Mouse (Mus musculus) testis, adult 2 months (tissue): ENCODE data around the gene Olfr790. TPM values are rescaled to one million over a fixed set of nuclear protein-coding genes. Genes with fewer than 3 reads are reported as not detected.

Source experiments
- H3K27ac ChIP-seq: fragments of 200-500 bp; 2 replicates; pipeline ENCODE4 v1.5.1; 2012; ENCODE audit warnings: low read depth, low read length; ENCODE audit not compliant: control insufficient read depth, insufficient read depth
- H3K27me3 ChIP-seq: fragments of 200-500 bp; 2 replicates; pipeline ENCODE4 v1.6.1; 2012; ENCODE audit warnings: mild to moderate bottlenecking, low read length, moderate library complexity; ENCODE audit not compliant: control insufficient read depth, insufficient read depth
- H3K36me3 ChIP-seq: fragments of 200-500 bp; 2 replicates; pipeline ENCODE4 v1.6.1; 2012; ENCODE audit warnings: mild to moderate bottlenecking, low read length; ENCODE audit not compliant: control insufficient read depth, insufficient read depth
- H3K4me1 ChIP-seq: fragments of 200-500 bp; 2 replicates; pipeline ENCODE4 v1.6.1; 2012; ENCODE audit warnings: low read length; ENCODE audit not compliant: control insufficient read depth, insufficient read depth
- H3K4me3 ChIP-seq: fragments of 200-500 bp; 2 replicates; pipeline ENCODE4 v1.5.1; 2012; ENCODE audit warnings: low read depth, mild to moderate bottlenecking, low read length, moderate library complexity, mixed read lengths; ENCODE audit not compliant: control insufficient read depth
- CTCF ChIP-seq: fragments of 200-500 bp; IDR thresholded peaks from 2 replicates; pipeline ENCODE4 v1.5.1; 2012; ENCODE audit warnings: low read depth, mild to moderate bottlenecking, inconsistent platforms, low read length, moderate library complexity; ENCODE audit not compliant: control insufficient read depth, insufficient read depth, insufficient replicate concordance
- POLR2A ChIP-seq: fragments of 200-500 bp; IDR thresholded peaks from 2 replicates; pipeline ENCODE4 v1.6.1; 2012; ENCODE audit warnings: low read depth, mild to moderate bottlenecking, inconsistent platforms, low read length, moderate library complexity; ENCODE audit not compliant: control insufficient read depth
- polyA plus RNA-seq: library from polyadenylated mRNA; depleted of rRNA; stranded (reverse); fragments of >200 nt; gene quantifications from 2 replicates; pipeline ENCODE4 v1.2.3, GENCODE M21; 2012; rRNA removed

Olfr790 gene
- polyA plus RNA-seq, 1 experiment: not detected

GRCm38 (mm10) chr10:129521492-129521891, 23.2 kb downstream of the Olfr790 start, which contains the start of gene Olfr791:
Olfr791 (plus strand) TSS chr10:129521792.
- TF ChIP-seq POLR2A (no peak), CTCF (no peak)

GRCm38 (mm10) chr10:129538862-129539261, 40.6 kb downstream of the Olfr790 start, which contains the start of gene Olfr792:
Olfr792 (plus strand) TSS chr10:129539162.
- H3K27me3 ChIP-seq: no peaks in the 10 kb centered on the region
- no peak within 1 kb of the TSS for H3K27ac ChIP-seq
- H3K4me1 ChIP-seq: no peaks in the 10 kb centered on the region
- TF ChIP-seq CTCF (no peak), POLR2A (no peak)
- H3K4me3 ChIP-seq: no peak within 1 kb of the TSS
- no peaks in the 10 kb centered on the region for H3K36me3 ChIP-seq

More at GRCm38 (mm10) chr10:129521492-129521891, 23.2 kb downstream of the Olfr790 start, which contains the start of gene Olfr791:
- Histone ChIP-seq H3K27me3 (no peaks in the 10 kb centered on the region), H3K4me1 (no peaks in the 10 kb centered on the region), H3K4me3 (no peak within 1 kb of the TSS), H3K27ac (no peak within 1 kb of the TSS), H3K36me3 (no peaks in the 10 kb centered on the region)

DNA sequence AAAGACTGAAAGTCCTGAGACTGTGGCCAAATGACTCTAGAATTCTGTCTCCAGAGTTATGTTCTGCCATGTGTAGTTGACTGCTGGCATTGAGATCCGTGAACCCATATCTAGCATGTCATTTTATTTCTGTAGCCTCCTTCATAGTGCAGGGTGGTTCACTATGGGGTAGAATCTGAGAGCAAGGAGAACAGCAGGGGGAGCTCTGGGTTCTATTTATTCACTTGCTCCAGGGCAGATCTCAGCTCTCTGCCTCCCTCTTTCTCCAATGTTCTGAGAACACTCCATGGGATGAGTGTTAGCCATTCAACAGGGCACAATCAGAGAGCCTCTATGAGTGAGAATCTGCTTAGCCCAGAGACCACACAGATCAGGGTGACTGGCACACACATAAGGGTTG, 51.1 kb downstream of the Olfr790 start:
- no peaks in the 10 kb centered on the region for H3K4me1 ChIP-seq
- TF ChIP-seq POLR2A (no peak), CTCF (no peak)
- H3K36me3 ChIP-seq: no peaks in the 10 kb centered on the region
- no peaks in the 10 kb centered on the region for H3K27me3 ChIP-seq
- H3K27ac ChIP-seq: no peak overlapping the region
- no peak overlapping the region for H3K4me3 ChIP-seq

Other genes starting within 250 kb of the Olfr790 start
- gene Olfr776, start 239.4 kb upstream of the Olfr790 start, polyA plus RNA-seq: not detected in 2 replicates
- gene Olfr777, start 227.0 kb upstream of the Olfr790 start, polyA plus RNA-seq: not detected in 2 replicates
- gene Olfr780, start 180.4 kb upstream of the Olfr790 start, polyA plus RNA-seq: not detected in 2 replicates
- not detected in 2 replicates for gene Olfr781, start 169.6 kb upstream of the Olfr790 start, polyA plus RNA-seq
- not detected in 2 replicates for gene Olfr782, start 149.6 kb upstream of the Olfr790 start, polyA plus RNA-seq
- gene Olfr784, start 114.4 kb upstream of the Olfr790 start, polyA plus RNA-seq: 0.07 TPM in 2 replicates
- gene Olfr785, start 93.1 kb upstream of the Olfr790 start, polyA plus RNA-seq: not detected in 2 replicates
- gene Olfr786, start 71.2 kb upstream of the Olfr790 start, polyA plus RNA-seq: not detected in 2 replicates
- 1.5 TPM in 2 replicates for gene Olfr787, start 36.6 kb upstream of the Olfr790 start, polyA plus RNA-seq
- 0.53 and 0.57 TPM in 2 replicates for gene Olfr788, start 27.5 kb upstream of the Olfr790 start, polyA plus RNA-seq
- 0.05 TPM in 1 of 2 replicates, not detected in the other for gene Olfr789, start 13.7 kb upstream of the Olfr790 start, polyA plus RNA-seq
- not detected in 2 replicates for gene Olfr791, start 23.3 kb downstream of the Olfr790 start, polyA plus RNA-seq
- gene Olfr792, start 40.7 kb downstream of the Olfr790 start, polyA plus RNA-seq: not detected in 2 replicates
- not detected in 2 replicates for gene Olfr794, start 69.2 kb downstream of the Olfr790 start, polyA plus RNA-seq
- not detected in 2 replicates for gene Olfr796, start 114.1 kb downstream of the Olfr790 start, polyA plus RNA-seq
- not detected in 2 replicates for gene Olfr798, start 129.4 kb downstream of the Olfr790 start, polyA plus RNA-seq
- gene Olfr799, start 139.0 kb downstream of the Olfr790 start, polyA plus RNA-seq: not detected in 2 replicates
- gene Olfr800, start 159.2 kb downstream of the Olfr790 start, polyA plus RNA-seq: not detected in 2 replicates
- not detected in 2 replicates for gene Olfr801, start 175.4 kb downstream of the Olfr790 start, polyA plus RNA-seq
- not detected in 2 replicates for gene Olfr802, start 189.7 kb downstream of the Olfr790 start, polyA plus RNA-seq
- gene Olfr803, start 195.8 kb downstream of the Olfr790 start, polyA plus RNA-seq: not detected in 2 replicates
- gene Olfr804, start 204.7 kb downstream of the Olfr790 start, polyA plus RNA-seq: not detected in 2 replicates
- gene Olfr805, start 230.9 kb downstream of the Olfr790 start, polyA plus RNA-seq: 0.04 TPM in 1 of 2 replicates, not detected in the other
- not detected in 2 replicates for gene Olfr806, start 243.4 kb downstream of the Olfr790 start, polyA plus RNA-seq